Mouse (Mus musculus) ZHBTc4 (cell line): ENCODE measurements at regions not wholly inside any gene's neighbourhood (a gene's known extent, or its start where the extent isn't known, plus 50 kb on each side); places are given as distances from the start of the nearest gene placed in this dataset.

ENCODE experiments used
- DNase-seq: peaks from one replicate; pipeline ENCODE4 v3.0.0-alpha.2; 2011; ENCODE audit warnings: low read depth, low spot score

- no peak for DNase-seq
Measured at GRCm38 (mm10) chr1:18389591-18389990, 124.7 kb upstream of the Defb41 start.

DNA sequence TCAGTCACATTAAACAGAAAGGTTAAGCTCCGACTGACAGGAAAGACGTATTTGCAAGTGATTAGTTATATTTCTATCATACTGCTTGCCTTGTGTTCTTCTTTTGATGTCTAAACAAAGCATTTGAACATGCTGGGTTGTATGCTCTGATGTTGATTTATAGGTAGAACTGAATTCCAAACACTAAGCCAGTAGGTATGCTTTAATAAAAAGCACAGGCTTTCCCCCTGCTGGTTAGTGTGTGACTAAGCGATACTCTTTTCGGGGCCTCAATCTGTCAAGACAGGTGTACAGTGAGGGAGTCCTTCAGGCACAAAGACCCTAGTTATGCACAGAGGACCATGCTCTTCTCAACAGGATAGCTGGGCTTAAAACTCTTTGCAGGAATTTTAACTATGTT is 119.1 kb upstream of the Defb41 start:
- no peak for DNase-seq

- peak; percentile 8 for DNase-seq
Measured at GRCm38 (mm10) chr1:18359951-18360731, 95.2 kb upstream of the Defb41 start.

DNA sequence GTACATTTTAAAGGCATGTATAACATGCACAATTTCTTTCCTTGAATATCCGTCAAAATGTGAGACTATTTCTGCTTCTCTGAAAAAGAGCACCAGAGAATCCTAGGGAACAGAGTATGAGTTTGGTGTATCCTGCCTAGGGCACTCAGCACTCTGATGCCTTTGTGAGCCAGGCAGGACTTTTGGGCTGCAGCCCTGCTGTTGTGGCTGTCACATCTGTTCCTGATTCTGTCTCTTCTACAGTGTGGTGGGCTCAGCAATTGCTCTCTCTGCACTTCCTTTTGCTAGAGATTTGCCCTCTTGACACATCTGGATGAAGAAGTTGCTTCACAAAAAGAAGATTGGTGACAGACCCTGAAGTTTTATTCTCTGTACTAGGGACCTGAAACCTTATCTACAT is 73.9 kb upstream of the Defb41 start:
- DNase-seq, result no peak
